Mouse (Mus musculus) midbrain, embryonic 16.5 days (tissue): Measurements from ENCODE around the gene Rbms2. TPM values are rescaled to one million over a fixed set of nuclear protein-coding genes. Genes with fewer than 3 reads are reported as not detected.
A peak's percentile ranks its signal among the peaks of the same experiment; 100 is the strongest.
"Not testable (repeated sequence)": the region's sequence is repeated elsewhere in the genome, so short reads cannot be mapped to it uniquely, and the experiment has no call there.

ENCODE experiments used
- ATAC-seq: fragments of 200-750 bp; cut with Nextera tagmentation; 2 replicates; pipeline ENCODE4 v1.8.0; 2017; ENCODE audit warnings: moderate TSS enrichment
- H3K27ac ChIP-seq: fragments of 300-500 bp; sonication (generic); 2 replicates; pipeline ENCODE4 v1.5.1; 2014; ENCODE audit warnings: mild to moderate bottlenecking, low read length, mixed read lengths
- H3K27me3 ChIP-seq: fragments of 300-500 bp; sonication (generic); 2 replicates; pipeline ENCODE4 v1.6.1; 2014; ENCODE audit warnings: low read depth, low read length, mixed read lengths; ENCODE audit not compliant: control insufficient read depth, insufficient read depth
- H3K36me3 ChIP-seq: fragments of 300-500 bp; sonication (generic); 2 replicates; pipeline ENCODE4 v1.6.1; 2014; ENCODE audit warnings: mild to moderate bottlenecking, low read length, moderate library complexity, mixed read lengths; ENCODE audit not compliant: control insufficient read depth, insufficient read depth
- H3K4me1 ChIP-seq: fragments of 300-500 bp; sonication (generic); 2 replicates; pipeline ENCODE4 v1.6.1; 2014; ENCODE audit warnings: mild to moderate bottlenecking, low read length, mixed read lengths; ENCODE audit not compliant: control insufficient read depth, insufficient read depth
- H3K4me2 ChIP-seq: fragments of 300-500 bp; sonication (generic); 2 replicates; pipeline ENCODE4 v1.6.1; 2014; ENCODE audit warnings: mild to moderate bottlenecking, low read length, mixed read lengths
- H3K4me3 ChIP-seq: fragments of 300-500 bp; sonication (generic); 2 replicates; pipeline ENCODE4 v1.5.1; 2014; ENCODE audit warnings: low read depth, mild to moderate bottlenecking, low read length, moderate library complexity, mixed read lengths
- H3K9ac ChIP-seq: fragments of 300-500 bp; sonication (generic); 2 replicates; pipeline ENCODE4 v1.6.1; 2014; ENCODE audit warnings: low read depth, low read length, mixed read lengths
- H3K9me3 ChIP-seq: fragments of 300-500 bp; sonication (generic); replicated peaks from 2 replicates; pipeline ENCODE4 v1.6.1; 2014; ENCODE audit warnings: mild to moderate bottlenecking, low read length, mixed read lengths; ENCODE audit not compliant: control insufficient read depth, poor library complexity, severe bottlenecking
- WGBS: fragments of 180-500 bp; shearing (Covaris S2); extraction: QIAGEN DNeasy Blood & Tissue Kit; methylation state at CpG from one replicate; pipeline ENCODE4 v1.1.7; 2014; 5-methylcytosine and 5-hydroxymethylcytosine counted together
- polyA plus RNA-seq: library from polyadenylated mRNA; unstranded; fragments of >200 nt; fragmentation: Nextera tagmentation; extraction: Ambion mirVana; gene quantifications from 2 replicates; pipeline ENCODE4 v1.2.1, GENCODE M21; 2015

The Rbms2 gene
- polyA plus RNA-seq = 7.0 and 7.8 TPM in 2 replicates

DNA sequence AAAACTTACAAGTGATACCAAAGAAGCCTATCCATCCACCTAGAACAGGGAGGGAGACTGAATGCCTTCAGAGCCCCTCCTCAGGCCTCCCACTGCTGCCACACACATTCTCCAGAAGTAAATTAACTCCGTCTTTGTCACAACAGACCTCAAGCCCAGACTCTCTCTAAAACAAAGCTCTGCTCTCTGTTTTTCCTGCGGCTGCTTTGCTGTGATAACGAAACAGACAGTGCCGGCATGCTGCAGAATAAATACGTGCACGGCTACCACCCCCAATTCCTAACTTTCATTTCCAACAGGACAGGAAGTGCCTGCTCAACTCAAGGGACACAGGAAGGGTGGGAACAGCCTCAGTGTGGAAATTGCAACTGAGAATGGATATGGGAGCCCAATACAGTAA is at the start of gene Rbms2:
Rbms2 (minus strand) TSS at position 309 of the 400 bp plus-strand sequence.
- H3K9ac ChIP-seq = peak within 1 kb of the TSS; percentile 2; the same call in 1 of the 2 replicates
- H3K9me3 ChIP-seq = no peaks in the 10 kb centered on the region
- 0 out of 2 replicates have a peak within 1 kb of the TSS, but pooled peaks have one; percentile 15 for H3K27ac ChIP-seq
- no peak within 1 kb of the TSS for H3K4me3 ChIP-seq
- no peaks in the 10 kb centered on the region for H3K36me3 ChIP-seq
- 4% methylated on average over 6 of the region's 6 CpGs for WGBS
- no peak within 1 kb of the TSS for H3K4me2 ChIP-seq
- no peaks in the 10 kb centered on the region for H3K27me3 ChIP-seq
- H3K4me1 ChIP-seq = peaks cover 8% of the 10 kb centered on the region
- no peak for ATAC-seq

- Histone ChIP-seq H3K4me2 (no peak overlapping the region), H3K27ac (no peak overlapping the region), H3K36me3 (no peaks in the 10 kb centered on the region), H3K9me3 (no peaks in the 10 kb centered on the region), H3K9ac (no peak overlapping the region), H3K27me3 (no peaks in the 10 kb centered on the region), H3K4me3 (no peak overlapping the region), H3K4me1 (peaks cover 9% of the 10 kb centered on the region)
- 91% methylated on average over 8 of the region's 8 CpGs for WGBS
- ATAC-seq = no peak
These were observed 47.9 kb upstream of the Rbms2 start for GRCm38 (mm10) chr10:128228009-128228408.

GRCm38 (mm10) chr10:128227592-128227991 is 47.5 kb upstream of the Rbms2 start:
- H3K36me3 ChIP-seq = no peaks in the 10 kb centered on the region
- no peak overlapping the region for H3K4me3 ChIP-seq
- peaks cover 6% of the 10 kb centered on the region for H3K4me1 ChIP-seq
- H3K27ac ChIP-seq = no peak overlapping the region
- H3K4me2 ChIP-seq = no peak overlapping the region
- 87% methylated on average over 9 of the region's 9 CpGs for WGBS
- ATAC-seq = no peak
- H3K27me3 ChIP-seq = no peaks in the 10 kb centered on the region
- no peak overlapping the region for H3K9ac ChIP-seq
- H3K9me3 ChIP-seq = no peaks in the 10 kb centered on the region

- ATAC-seq = no peak
- 34% methylated on average over 4 of the region's 4 CpGs for WGBS
These were observed 45.4 kb upstream of the Rbms2 start, which contains the start of gene Mip for GRCm38 (mm10) chr10:128225538-128225937. TSS of gene Mip (plus strand) at chr10:128225838.

DNA sequence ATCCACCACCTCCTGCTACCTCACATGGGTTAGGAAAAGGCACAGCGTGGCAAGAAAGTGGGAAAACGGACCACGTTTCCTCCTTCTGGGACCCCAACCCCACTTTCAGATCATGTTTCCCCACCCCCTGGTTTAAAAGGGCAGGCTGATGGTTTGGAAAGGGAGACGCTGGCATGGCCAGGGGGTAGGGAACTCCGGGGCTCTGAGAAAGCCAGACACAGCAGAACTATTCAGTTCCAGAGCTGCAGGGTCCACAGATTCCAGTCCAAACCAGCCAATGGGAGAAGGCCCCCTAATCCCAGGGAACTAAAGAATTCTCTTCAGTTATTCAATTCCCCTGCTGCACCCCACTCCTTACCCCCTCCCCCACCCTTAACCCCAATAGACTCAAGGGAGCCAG is 45.0 kb upstream of the Rbms2 start:
- no peaks in the 10 kb centered on the region for H3K36me3 ChIP-seq
- H3K27ac ChIP-seq = no peak overlapping the region
- no peak for ATAC-seq
- no peaks in the 10 kb centered on the region for H3K4me1 ChIP-seq
- no peak overlapping the region for H3K9ac ChIP-seq
- no peak overlapping the region for H3K4me2 ChIP-seq
- no peak overlapping the region for H3K4me3 ChIP-seq
- no peaks in the 10 kb centered on the region for H3K9me3 ChIP-seq
- 42% methylated on average over 5 of the region's 5 CpGs for WGBS
- H3K27me3 ChIP-seq = no peaks in the 10 kb centered on the region

More at GRCm38 (mm10) chr10:128225538-128225937, 45.4 kb upstream of the Rbms2 start, which contains the start of gene Mip:
- no peak within 1 kb of the TSS for H3K9ac ChIP-seq
- no peaks in the 10 kb centered on the region for H3K4me1 ChIP-seq
- no peaks in the 10 kb centered on the region for H3K27me3 ChIP-seq
- no peaks in the 10 kb centered on the region for H3K9me3 ChIP-seq
- H3K4me3 ChIP-seq = no peak within 1 kb of the TSS
- H3K27ac ChIP-seq = no peak within 1 kb of the TSS
- H3K4me2 ChIP-seq = no peak within 1 kb of the TSS
- H3K36me3 ChIP-seq = no peaks in the 10 kb centered on the region

- WGBS = 65% methylated on average over 16 of the region's 16 CpGs
These were observed 41.6 kb upstream of the Rbms2 start for GRCm38 (mm10) chr10:128221533-128222286.

DNA sequence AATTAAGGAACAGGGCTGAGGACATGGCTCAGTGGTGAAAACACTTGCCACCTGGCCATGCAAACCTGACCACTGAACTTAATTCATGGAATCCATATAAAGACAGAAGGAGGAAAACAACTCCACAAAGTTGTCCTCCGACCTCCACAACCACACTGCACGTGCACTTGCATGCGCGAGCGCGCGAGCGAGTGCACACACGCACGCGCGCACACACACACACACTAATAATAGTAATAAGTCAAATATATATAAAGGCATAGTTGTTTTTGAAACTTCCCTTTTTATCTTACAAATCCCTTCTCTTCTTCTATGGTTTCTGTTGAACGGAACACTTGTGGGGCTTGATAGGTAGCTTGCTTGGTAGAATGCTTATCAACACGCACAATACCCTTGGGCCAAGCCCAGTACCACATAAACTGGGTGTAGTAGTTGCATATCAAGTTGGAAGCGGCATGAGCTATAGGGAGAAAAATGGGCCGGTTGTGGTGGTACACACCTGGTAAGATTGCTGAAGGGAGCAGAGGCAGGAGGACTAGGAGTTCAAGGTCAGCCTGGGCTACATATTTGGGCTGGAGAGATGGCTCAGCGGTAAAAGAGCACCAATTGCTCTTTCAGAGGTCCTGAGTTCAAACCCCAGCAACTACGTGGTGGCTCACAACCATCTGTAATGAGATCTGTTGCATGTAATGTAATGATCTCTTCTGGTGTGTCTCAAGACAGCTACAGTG is 38.5 kb upstream of the Rbms2 start:
- H3K9me3 ChIP-seq = no peaks in the 10 kb centered on the region
- H3K4me2 ChIP-seq = no peak overlapping the region
- H3K4me3 ChIP-seq = no peak overlapping the region
- H3K9ac ChIP-seq = no peak overlapping the region
- no peak overlapping the region for H3K27ac ChIP-seq
- 95% methylated on average over 18 of the region's 18 CpGs for WGBS
- peaks cover 1% of the 10 kb centered on the region; the same call in 1 of the 2 replicates for H3K27me3 ChIP-seq
- H3K36me3 ChIP-seq = no peaks in the 10 kb centered on the region
- no peaks in the 10 kb centered on the region for H3K4me1 ChIP-seq
- ATAC-seq = no peak

More at GRCm38 (mm10) chr10:128221533-128222286, 41.6 kb upstream of the Rbms2 start:
- no peak overlapping the region for H3K4me2 ChIP-seq
- no peak overlapping the region for H3K9ac ChIP-seq
- H3K36me3 ChIP-seq = no peaks in the 10 kb centered on the region
- no peak overlapping the region for H3K27ac ChIP-seq
- H3K4me1 ChIP-seq = no peaks in the 10 kb centered on the region
- no peak for ATAC-seq
- no peak overlapping the region for H3K4me3 ChIP-seq
- no peaks in the 10 kb centered on the region for H3K9me3 ChIP-seq
- H3K27me3 ChIP-seq = no peaks in the 10 kb centered on the region

GRCm38 (mm10) chr10:128214981-128215380 is 34.9 kb upstream of the Rbms2 start:
- Histone ChIP-seq H3K9ac (no peak overlapping the region), H3K27me3 (peaks cover 2% of the 10 kb centered on the region; the same call in 1 of the 2 replicates), H3K4me3 (no peak overlapping the region), H3K4me2 (no peak overlapping the region), H3K36me3 (no peaks in the 10 kb centered on the region), H3K4me1 (peaks cover 15% of the 10 kb centered on the region), H3K27ac (no peak overlapping the region), H3K9me3 (no peaks in the 10 kb centered on the region)
- no peak for ATAC-seq
- 89% methylated on average over 5 of the region's 5 CpGs for WGBS

DNA sequence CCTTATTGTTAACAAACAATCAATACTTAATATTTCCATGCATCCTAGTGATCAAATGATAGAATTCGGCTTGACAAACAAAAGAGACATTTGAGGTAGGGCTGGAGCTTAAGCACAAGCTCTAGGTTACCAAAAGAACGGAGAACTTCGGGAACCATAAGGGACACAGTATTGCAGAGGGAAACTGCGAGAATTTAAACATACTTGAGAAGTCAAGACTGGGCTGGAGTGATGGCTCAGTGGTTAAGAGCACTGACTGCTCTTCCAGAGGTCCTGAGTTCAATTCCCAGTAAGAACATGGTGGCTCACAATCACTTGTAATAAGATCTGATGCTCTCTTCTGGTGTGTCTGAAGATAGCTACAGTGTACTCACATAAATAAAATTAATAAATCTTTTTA is 34.0 kb upstream of the Rbms2 start:
- H3K9me3 ChIP-seq, H3K4me2 ChIP-seq, H3K4me3 ChIP-seq, H3K27me3 ChIP-seq, ATAC-seq, H3K27ac ChIP-seq, H3K36me3 ChIP-seq, H3K9ac ChIP-seq: not testable (repeated sequence)
- WGBS = 91% methylated on average over 4 of the region's 4 CpGs
- H3K4me1 ChIP-seq = peaks cover 15% of the 10 kb centered on the region
